Mouse (Mus musculus) layer of hippocampus, adult 8-10 months (tissue): Measurements from ENCODE around the gene Mad2l1bp. TPM values are rescaled to one million over a fixed set of nuclear protein-coding genes. Genes with fewer than 3 reads are reported as not detected.

Experiments used
- DNase-seq, 2 experiments: peaks; one replicate each; pipeline ENCODE4 v3.0.0; 2022; ENCODE audit warnings: low spot score in 2 of 2
- total RNA-seq, 4 experiments: library from RNA; stranded (reverse); gene quantifications; 2 replicates each; pipeline ENCODE4 v1.2.4; 2022

Mad2l1bp gene
- 10 to 100 TPM in 3 of 4 experiments, 1 to 10 TPM in 1; 10.0 to 12.4 (median 10.3) TPM for total RNA-seq

DNA sequence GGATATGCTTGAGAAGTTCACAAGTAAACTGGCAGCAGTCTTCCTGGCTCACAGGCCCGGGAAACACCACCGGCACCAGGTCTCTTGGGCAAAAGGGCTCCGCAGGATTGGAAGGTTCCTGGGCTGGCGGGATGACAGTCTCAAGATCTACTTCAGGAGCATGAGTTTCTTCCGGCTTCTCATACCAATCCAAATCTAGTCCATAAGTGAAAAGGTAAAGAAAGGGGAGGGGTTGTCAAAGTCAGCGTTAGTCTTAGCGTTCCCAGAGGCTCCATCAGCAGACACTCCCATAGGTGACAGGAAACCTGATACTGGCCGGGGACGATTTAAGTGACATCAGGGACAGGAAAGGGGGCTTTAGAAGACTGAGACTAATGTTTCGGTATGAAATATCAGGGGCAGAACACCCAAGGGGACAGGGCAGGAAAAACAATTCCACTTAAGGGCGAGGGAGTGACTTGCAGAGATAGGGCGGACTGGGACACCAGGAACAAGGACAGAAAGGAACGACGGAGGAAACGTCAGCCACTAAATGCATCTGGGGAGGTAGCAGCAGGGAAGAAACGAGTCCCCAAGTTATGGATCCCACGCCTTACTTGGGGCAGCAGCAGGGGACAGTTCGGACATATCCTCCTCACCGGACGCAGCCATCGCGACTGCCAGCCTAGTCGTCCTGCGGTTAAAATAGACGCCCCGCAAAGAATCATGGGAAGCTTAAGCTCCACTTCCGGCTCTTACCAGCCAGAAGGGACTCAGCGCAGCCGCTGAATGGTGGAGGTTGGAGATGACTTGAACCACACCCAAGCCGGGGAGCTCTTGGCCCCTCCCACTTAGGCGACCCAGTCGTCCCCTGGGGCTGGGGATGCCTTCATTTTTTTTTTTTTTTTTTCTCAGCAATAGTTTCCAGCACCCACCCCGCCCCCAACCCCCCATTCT, at the start of gene Mad2l1bp:
Gene Mad2l1bp, minus strand, starts transcription at position 707 of the 936 bp plus-strand sequence.
- DNase-seq, result peak; percentile 84

DNA sequence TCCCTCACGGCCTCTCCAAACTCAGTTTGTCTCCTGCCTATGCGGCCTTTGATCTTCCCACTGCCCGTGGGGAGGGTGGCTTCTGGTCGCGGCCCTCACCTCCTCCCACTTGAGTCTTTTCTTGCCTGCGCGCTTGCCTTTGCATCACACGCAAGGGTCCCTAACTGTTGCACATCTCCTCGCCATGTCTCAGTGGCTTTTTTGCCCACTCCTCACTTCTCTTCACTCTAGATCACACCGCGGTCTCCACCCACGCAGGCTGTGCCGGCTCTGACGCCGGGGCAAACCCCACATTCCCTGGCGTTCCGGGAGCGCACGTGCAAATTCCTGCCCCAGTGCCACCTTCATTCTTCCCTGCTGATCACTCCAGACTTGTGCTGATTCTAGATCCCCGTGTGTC, 49.7 kb upstream of the Mad2l1bp start:
- peak; percentile 16 to 17 for DNase-seq

DNA sequence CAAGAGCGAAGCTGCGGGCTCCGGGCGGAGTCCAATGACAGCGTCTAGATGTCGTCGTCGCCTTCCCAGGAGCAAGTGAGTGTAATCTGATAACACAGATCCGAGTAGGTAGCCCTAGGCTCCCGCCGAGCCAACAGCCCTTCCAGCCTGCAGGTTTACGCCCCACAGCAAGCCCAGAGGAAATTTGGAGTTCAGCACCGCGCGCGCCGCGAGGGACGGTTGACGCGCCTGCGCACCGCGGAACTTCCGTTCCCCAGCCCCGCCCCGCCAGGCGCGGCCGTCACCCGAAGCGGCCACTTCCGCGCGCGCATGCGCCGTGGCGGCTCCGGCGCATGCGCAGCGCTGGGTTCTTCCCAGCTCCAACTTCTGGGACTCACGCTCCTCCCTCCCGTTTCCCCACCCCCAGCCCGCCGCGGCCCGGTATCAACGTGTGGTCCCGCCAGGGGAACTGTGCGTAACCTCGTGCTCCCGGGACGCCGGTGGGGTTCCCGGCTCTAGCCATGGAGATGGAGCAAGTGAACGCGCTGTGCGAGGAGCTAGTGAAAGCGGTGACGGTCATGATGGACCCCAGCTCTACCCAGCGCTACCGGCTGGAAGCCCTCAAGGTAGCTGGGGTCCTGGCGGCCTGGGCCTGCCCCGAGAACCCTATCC, 49.2 kb upstream of the Mad2l1bp start, which contains the start of the genes Polh and Xpo5:
Gene Polh, minus strand, starts transcription at position 225 of the 651 bp plus-strand sequence.
Gene Xpo5, plus strand, starts transcription at position 362 of the 651 bp plus-strand sequence.
- DNase-seq, result peak; percentile 86 to 90

DNA sequence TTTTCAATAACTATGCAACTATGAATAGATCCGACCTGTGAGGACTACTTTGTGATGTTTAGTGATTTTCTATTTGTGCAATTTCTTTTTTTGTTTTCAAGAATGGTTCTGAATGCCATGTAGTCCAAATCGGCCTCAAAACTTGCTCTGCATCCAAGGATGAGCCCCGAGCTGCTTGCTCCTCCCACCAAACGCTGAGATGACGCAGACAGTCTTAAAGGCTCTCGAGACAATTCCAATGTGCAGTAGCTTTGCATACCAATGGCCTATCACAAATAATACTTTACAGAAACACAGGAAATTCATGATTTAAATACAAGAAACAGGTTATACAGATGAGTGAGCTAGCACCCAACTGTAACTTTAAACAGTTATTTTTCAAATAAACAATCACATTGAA, 47.8 kb upstream of the Mad2l1bp start:
- DNase-seq, result no peak

DNA sequence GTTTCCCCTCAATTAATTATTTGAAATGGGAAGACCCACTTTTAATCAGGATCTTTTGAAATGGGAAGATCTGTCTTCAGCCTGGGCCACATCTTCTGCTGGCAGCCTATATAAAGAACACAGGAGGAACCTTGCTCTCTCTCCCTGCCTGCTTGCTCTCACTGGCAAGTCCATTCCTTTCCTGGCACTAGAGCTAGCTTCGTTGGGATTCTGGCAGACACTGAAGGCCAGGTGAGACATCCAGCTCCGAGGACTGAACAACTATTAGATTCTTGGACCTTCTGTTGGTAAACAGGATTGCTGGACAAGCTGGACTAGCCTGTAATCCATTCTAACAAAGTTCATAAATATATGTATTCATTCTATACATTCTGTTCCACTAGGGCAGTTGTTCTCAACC, 35.5 kb upstream of the Mad2l1bp start:
- DNase-seq, result no peak

DNA sequence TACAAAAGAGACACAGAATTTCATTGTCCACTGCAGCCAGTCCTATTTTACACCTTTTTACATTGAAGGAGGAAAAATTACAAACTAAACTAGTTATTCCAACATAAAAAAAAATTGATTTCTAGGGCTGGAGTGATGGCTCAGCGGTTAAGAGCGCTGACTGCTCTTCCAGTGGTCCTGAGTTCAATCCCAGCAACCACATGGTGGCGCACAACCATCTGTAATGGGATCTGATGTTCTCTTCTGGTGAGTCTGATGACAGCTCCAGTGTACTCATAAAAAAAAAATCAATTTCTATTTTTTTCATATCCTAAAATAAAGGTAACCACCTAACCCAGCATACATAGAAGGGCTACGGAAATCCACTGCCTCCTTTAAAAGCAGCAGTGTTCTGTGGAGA, 28.9 kb upstream of the Mad2l1bp start:
- no peak for DNase-seq

DNA sequence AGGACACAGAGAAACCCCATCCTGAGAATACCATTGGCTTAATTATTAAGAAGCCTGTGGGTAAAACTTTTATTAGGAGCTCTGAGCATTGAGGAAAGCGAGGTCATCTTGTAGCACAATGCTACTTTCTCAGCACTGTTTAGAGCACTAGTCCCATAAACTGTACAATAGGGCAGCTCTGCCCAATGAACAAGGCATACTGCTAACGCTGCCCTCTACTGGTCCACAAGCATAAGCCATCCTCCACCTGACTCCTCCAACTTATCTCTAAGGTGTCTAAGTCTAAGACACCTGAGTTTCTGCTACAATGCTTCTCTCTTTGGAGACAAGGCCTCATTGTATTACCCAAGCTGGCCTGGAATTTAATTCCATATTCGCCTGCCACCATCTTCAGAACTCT, 17.2 kb upstream of the Mad2l1bp start:
- no peak for DNase-seq

DNA sequence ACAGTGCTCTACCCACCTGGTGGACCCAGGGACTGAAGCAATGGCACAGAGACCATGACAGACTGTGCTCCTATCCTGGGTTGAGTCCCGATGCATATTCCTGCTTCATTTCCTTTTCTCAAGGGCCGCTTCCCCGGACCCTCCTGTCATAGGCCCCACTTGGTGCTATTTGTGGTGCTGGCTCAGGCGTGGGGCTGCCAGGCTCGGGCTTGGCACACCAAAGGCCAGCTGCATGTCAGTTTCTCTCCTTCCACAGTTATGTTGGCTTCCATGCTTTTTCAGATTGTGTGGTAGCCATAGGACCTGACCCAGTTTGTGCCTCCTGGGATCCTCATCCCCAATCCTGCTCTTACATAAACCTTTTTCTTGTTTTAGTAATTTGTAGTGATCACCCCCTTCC, 15.4 kb upstream of the Mad2l1bp start:
- DNase-seq, result no peak

DNA sequence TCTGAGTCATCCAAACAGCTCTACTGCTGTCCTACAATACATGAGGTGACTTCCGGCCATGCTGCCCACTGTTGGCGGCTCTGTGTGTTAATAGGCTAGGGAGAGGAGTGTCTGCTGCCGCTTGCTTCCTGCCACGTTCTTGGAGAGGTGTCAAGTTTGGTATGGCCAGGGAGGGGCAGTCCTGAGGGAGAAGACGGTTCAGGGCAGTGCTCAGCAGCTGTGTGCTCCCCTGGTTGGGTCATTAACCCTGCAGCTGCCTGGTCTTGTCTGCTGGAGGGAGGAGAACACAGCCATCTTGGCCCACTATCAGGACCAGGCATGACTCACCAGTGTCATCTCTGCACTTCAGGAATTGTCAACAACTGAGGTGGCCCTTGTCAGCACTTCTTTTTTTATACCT, 15.0 kb upstream of the Mad2l1bp start:
- no peak for DNase-seq

DNA sequence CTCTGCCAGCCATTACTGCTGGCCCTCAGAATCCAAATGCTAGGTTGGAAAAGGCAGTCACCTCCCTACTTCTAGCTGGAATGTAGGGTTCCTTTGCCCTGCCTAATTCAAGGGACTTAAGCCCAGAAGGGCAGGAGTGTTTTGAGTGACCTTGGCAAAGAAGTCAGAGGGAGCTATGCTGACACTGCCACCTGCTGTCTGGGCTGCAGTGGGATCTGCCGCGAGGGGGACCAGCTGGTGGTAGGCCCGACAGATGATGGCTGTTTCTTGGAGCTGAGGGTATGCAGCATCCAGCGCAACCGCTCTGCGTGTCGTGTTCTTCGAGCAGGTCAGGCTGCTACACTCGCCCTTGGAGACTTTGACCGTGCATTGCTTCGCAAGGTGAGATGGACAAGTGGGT, 13.7 kb upstream of the Mad2l1bp start:
- DNase-seq, result no peak

DNA sequence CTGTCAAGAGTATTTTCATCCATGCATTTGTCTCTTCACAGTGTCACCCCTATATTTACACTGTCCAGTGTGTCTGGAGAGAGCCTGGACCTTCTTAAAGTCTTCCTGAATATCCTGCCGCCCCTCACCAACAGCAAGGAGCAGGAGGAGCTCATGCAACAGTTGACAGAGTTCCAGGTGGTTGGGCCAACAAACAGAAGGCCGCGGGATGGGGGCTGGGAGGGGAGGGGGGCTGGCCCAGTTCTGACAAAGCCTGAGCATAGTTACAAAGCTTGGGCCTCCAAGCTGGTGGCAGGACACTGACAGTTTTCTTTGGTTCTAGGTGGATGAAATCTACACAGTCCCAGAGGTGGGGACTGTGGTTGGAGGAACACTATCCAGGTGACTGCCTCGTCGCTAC, 12.9 kb upstream of the Mad2l1bp start:
- DNase-seq, result no peak

DNA sequence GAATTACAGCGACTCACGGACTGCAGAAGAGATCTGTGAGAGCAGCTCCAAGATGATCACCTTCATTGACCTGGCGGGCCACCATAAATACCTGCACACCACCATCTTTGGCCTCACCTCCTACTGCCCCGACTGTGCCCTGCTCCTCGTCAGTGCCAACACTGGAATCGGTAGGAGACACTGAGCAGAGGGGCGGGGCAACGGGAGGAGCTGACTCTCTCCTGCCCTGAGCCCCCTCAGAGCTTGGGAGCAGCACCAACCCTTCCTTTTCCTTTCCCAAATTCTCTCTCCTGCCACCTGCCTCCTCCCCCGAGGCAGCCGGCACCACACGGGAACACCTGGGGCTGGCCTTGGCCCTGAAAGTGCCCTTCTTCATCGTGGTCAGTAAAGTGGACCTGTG, 12.1 kb upstream of the Mad2l1bp start:
- no peak for DNase-seq

DNA sequence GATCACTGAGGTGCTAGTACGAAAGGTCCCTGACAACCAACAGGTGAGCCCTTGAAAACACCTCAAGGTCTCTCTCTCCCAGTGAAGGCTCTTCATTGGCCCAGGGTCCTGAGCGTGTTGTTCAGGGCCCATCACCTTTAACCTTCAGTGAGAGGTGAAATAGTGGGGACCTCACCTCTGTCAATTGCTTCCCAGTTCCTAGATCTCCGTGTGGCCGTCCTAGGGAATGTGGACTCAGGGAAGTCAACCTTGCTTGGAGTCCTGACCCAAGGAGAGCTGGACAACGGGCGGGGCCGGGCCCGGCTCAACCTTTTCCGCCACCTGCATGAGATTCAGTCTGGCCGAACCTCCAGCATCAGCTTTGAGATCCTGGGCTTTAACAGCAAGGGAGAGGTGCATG, 11.4 kb upstream of the Mad2l1bp start:
- no peak for DNase-seq

DNA sequence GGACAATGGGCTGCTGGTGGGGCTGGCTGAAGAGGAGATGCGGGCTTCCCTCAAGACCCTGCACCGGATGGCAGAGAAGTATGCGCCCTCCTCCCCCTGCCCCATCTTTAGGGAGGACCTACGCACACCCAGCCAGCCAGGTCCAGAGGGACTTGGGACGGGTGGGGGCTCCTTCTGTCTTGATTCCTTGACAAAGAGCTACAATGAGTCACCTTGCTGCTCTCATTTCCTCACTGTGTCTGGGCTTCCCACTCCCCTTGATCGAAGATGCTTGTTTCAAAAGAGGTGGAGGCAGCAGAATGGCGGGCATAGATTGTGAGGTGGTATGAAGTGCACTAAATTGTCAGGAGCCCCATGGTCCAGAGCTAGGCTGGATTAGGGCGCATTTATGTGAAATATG, 10.9 kb upstream of the Mad2l1bp start:
- DNase-seq, result no peak

DNA sequence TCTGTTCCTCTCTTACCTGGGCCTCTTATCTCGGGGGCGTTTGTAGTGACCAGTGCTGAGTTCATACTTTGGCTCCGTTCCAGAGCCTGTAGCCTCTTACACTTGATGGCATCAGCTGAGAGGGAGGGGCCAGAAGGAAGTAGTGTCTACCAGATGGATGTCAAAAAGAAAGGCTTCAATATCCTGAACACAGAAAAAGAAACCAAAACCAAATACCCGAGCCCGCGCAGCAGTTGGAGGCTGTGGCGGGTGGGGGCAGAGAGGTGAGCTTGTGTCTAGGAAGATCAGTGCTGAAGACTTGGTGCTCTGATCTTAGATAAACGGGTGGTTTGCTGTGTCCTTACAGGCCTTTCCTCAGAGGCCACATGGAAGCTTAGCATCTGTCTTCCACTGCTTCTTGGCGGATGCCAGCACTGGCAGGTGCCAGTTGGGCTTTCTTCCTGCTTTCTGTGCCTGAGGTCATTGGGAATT, 9.6 kb upstream of the Mad2l1bp start:
- no peak for DNase-seq

DNA sequence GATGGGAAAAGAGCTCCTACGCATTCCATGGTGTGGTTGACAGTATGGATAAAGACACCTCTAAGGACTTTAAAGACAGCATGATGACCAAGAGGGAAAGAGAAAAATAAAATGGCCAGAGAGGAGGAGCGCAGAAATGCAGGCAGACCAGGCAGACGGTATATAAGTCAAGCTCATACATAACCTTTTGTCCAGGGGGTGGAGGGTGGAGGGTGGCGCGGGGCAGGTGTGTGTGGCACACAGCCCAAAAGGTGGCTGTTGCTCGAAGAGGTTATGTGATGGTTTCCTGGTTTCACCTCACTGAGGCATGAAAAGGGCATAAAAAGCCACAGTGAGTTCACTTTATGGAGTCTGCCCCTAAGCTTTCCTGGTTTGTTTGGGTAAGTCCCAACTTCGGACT, 9.2 kb upstream of the Mad2l1bp start:
- DNase-seq, result no peak

DNA sequence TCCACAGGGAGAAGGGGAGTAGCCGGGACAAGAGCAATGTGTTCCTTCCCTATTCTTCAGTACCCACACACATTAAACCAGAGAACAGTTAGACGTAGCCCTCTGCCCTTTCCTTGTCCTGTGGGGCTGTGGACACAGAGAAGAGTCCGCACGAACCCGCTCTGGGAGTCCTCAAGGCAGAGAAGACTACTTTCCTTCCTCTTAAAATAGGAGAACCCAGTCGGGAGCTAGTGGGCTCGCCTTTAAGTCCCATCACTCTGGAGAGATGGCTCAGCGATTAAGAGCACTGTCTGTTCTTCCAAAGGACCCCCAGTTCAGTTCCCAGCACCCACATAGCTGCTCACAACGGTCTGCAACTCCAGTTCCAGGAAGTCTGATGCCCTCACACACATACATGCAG, 8.4 kb upstream of the Mad2l1bp start:
- no peak for DNase-seq

DNA sequence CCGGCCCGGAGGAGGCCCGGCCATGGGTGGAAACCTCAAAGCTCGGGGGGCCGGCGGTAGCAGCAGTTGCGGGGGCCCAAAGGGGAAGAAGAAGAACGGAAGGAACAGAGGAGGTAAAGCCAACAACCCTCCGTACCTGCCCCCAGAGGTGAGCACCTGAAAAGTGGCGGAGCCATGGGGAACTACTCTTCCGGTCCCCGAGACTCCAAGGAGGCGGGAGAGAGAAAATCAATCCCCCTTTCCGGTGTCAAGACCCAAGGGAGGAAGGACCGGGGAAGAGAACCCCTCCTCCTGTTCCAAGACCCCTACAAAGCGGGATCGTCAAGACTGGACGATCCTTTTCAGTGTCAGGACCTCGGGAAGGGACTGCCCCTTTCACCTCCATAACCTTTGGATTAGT, 7.8 kb upstream of the Mad2l1bp start:
- no peak for DNase-seq

DNA sequence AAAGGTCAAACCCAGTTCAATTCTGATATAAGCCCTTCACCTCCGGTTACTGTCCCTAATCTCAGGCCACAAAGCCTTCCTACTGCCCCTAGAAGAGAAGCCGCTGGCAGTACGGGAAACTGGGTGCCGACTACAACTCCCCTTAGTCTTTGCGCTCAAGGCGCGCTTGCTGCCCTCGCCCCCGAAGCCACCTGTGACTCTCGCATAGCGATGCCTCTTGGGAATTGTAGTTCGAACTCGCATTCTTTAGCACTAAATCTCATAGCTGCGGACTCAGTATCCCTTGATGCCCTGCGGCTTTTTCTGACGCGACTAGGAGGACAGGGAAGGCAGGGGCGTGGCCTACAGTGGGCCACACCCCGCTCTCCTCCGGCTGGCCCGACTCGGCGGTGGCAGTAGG, 7.3 kb upstream of the Mad2l1bp start, which contains the start of gene Gtpbp2:
Gene Gtpbp2, plus strand, starts transcription at position 347 of the 400 bp plus-strand sequence.
- DNase-seq, result peak; percentile 96 to 99

DNA sequence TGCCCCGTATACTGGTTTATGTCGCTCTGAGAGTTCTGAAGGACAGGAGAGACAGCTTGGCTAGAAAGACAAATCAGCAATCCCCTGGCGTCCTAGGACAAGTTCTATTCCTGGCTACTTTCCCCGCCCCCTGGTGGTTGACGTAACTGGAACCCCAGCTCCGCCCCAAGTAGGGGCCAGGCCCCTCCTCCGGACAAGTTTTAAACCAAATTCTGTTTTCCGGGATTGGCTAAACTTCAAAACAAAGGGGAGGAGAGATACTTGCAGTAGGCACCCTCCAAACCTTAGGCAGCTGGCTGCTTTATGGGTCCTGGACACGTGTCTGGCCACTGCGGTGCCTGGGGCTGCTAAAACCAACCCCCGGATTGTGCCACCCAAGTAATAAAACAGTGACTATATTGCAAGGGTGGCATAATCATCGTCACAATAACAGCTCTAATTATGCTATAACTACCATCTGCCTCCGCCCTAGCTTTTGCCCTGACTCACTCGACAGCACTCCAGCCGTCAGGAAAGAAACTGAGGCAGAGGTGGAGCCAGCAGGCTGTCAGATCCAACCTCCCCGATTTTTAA, 6.8 kb upstream of the Mad2l1bp start:
- DNase-seq, result peak; percentile 84 to 87

DNA sequence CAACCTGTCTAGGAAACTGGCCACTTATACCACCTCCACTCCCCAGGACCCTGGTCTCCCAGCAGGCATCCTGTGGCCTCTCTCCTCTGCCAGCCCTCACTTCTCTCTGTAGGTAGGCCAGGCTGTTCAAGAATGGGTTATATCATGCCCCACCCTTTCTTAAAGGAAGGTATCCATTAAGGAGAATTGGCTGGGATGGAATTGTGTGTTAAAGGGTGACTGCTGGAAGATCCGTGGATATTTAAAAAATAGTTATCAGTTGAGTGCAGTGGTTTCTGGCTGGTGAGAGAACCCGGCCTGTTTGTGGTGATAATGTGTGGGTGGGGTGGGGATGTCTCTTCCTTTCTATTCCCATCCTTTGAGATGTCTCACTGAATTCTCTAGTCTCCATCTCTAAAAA, 5.9 kb upstream of the Mad2l1bp start:
- no peak for DNase-seq

DNA sequence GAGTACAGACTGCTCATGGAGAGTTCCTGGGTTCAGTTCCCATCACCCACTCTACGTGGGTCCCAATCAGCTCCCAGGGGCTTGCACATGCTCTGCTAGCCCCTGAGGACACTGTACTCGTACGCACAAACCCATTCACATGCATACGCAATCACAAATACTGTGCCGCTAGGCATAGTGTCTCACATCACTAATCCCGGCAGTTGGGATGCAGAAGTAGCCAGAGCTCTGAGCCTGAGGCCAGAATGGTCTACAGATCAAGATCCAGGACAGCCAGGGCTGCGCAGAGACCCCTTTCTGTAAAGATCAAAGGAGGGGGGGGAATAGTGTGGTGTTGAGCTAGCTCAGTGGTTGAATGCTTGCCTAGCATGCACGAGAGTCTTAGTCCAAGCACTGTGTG, 3.8 kb upstream of the Mad2l1bp start:
- DNase-seq, result no peak
